Mouse (Mus musculus): ENCODE results near the gene Ttbk2. TPM values are rescaled to one million over a fixed set of nuclear protein-coding genes. Genes with fewer than 3 reads are reported as not detected.

Ttbk2 gene
- polyA plus RNA-seq, 1 experiment from 2014 or later, result 2.1 TPM

- 86% methylated on average over 3 of the region's 3 CpGs for WGBS
- Histone ChIP-seq H3K4me1 (ENCODE audit: control insufficient read depth, insufficient read depth, low read length) (no peaks in the 10 kb centered on the region), H3K4me3 (ENCODE audit: low read length) (no peak overlapping the region), H3K9ac (ENCODE audit: low read length) (no peak overlapping the region), H3K36me3 (ENCODE audit: control insufficient read depth, insufficient read depth) (peaks cover 12% of the 10 kb centered on the region), H3K27me3 (ENCODE audit: control insufficient read depth, insufficient read depth, low read length) (no peaks in the 10 kb centered on the region), H3K9me3 (replicated peaks; ENCODE audit: control insufficient read depth, low read length) (no peaks in the 10 kb centered on the region), H3K4me2 (ENCODE audit: low read depth, low read length) (no peak overlapping the region), H3K27ac (ENCODE audit: low read length) (no peak overlapping the region)
- no peak for ATAC-seq (replicated peaks; ENCODE audit: extremely low read depth, insufficient read depth, low FRiP score)
Measured at GRCm38 (mm10) chr2:120858131-120858530, 7.7 kb upstream of the Ttbk2 start.

- Histone ChIP-seq H3K36me3 (ENCODE audit: control insufficient read depth, insufficient read depth) (no peaks in the 10 kb centered on the region), H3K9me3 (replicated peaks; ENCODE audit: control insufficient read depth, low read length) (no peaks in the 10 kb centered on the region), H3K9ac (ENCODE audit: low read length) (no peak overlapping the region), H3K4me3 (ENCODE audit: low read length) (no peak overlapping the region), H3K4me1 (ENCODE audit: control insufficient read depth, insufficient read depth, low read length) (peaks cover 3% of the 10 kb centered on the region; the same call in 1 of the 2 replicates), H3K4me2 (ENCODE audit: low read depth, low read length) (no peak overlapping the region), H3K27ac (ENCODE audit: low read length) (no peak overlapping the region), H3K27me3 (ENCODE audit: control insufficient read depth, insufficient read depth, low read length) (no peaks in the 10 kb centered on the region)
- ATAC-seq (replicated peaks; ENCODE audit: extremely low read depth, insufficient read depth, low FRiP score), result no peak
- 66% methylated on average over 3 of the region's 3 CpGs for WGBS
Measured at GRCm38 (mm10) chr2:120853151-120853550, 2.7 kb upstream of the Ttbk2 start.

GRCm38 (mm10) chr2:120852626-120853025, 2.2 kb upstream of the Ttbk2 start:
- Histone ChIP-seq H3K9ac (ENCODE audit: low read length) (no peak overlapping the region), H3K4me1 (ENCODE audit: control insufficient read depth, insufficient read depth, low read length) (peaks cover 3% of the 10 kb centered on the region; the same call in 1 of the 2 replicates), H3K4me3 (ENCODE audit: low read length) (no peak overlapping the region), H3K36me3 (ENCODE audit: control insufficient read depth, insufficient read depth) (no peaks in the 10 kb centered on the region), H3K9me3 (replicated peaks; ENCODE audit: control insufficient read depth, low read length) (no peaks in the 10 kb centered on the region), H3K4me2 (ENCODE audit: low read depth, low read length) (no peak overlapping the region), H3K27me3 (ENCODE audit: control insufficient read depth, insufficient read depth, low read length) (no peaks in the 10 kb centered on the region), H3K27ac (ENCODE audit: low read length) (no peak overlapping the region)
- no peak for ATAC-seq (replicated peaks; ENCODE audit: extremely low read depth, insufficient read depth, low FRiP score)
- 44% methylated on average over 1 of the region's 1 CpGs for WGBS

GRCm38 (mm10) chr2:120849449-120850423, 668 bp downstream of the Ttbk2 start, which contains the start of gene Cdan1:
TSS of gene Cdan1 (minus strand) at chr2:120850128.
- Histone ChIP-seq H3K9me3 (replicated peaks; ENCODE audit: control insufficient read depth, low read length) (no peaks in the 10 kb centered on the region), H3K4me1 (ENCODE audit: control insufficient read depth, insufficient read depth, low read length) (peaks cover 3% of the 10 kb centered on the region; the same call in 1 of the 2 replicates), H3K9ac (ENCODE audit: low read length) (peak within 1 kb of the TSS; percentile 90), H3K27ac (ENCODE audit: low read length) (peak within 1 kb of the TSS; percentile 72), H3K4me2 (ENCODE audit: low read depth, low read length) (peak within 1 kb of the TSS; percentile 86), H3K4me3 (ENCODE audit: low read length) (peak within 1 kb of the TSS; percentile 80), H3K36me3 (ENCODE audit: control insufficient read depth, insufficient read depth) (no peaks in the 10 kb centered on the region), H3K27me3 (ENCODE audit: control insufficient read depth, insufficient read depth, low read length) (no peaks in the 10 kb centered on the region)
- peak; percentile 61 for ATAC-seq (replicated peaks; ENCODE audit: extremely low read depth, insufficient read depth, low FRiP score)
- 1% methylated on average over 61 of the region's 71 CpGs for WGBS

DNA sequence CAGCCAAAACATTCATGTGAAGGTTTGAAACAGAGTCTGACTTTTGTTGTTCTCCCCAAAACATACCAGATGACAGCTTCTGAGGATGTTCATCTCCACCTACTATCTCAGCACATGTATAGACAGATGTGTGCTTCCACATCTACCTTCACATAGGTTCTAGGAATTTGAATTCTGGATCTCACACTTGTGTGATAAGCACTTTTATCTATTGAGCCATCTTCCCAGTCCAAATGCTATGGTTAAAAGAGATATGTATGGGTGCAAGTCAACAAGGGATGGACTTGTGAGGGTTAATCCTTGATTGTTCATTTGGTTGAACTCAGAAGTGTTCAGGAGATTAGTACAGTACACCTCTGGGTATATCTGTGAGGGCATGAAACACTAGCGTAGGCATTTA, 5.1 kb downstream of the Ttbk2 start:
- 97% methylated on average over 1 of the region's 1 CpGs for WGBS
- no peaks in the 10 kb centered on the region for H3K9me3 ChIP-seq (replicated peaks; ENCODE audit: control insufficient read depth, low read length)
- no peak for ATAC-seq (replicated peaks; ENCODE audit: extremely low read depth, insufficient read depth, low FRiP score)
- no peak overlapping the region for H3K4me2 ChIP-seq (ENCODE audit: low read depth, low read length)
- H3K4me3 ChIP-seq (ENCODE audit: low read length), result no peak overlapping the region
- no peak overlapping the region for H3K9ac ChIP-seq (ENCODE audit: low read length)
- no peak overlapping the region for H3K27ac ChIP-seq (ENCODE audit: low read length)
- no peaks in the 10 kb centered on the region for H3K36me3 ChIP-seq (ENCODE audit: control insufficient read depth, insufficient read depth)
- H3K4me1 ChIP-seq (ENCODE audit: control insufficient read depth, insufficient read depth, low read length), result peaks cover 6% of the 10 kb centered on the region; the same call in 1 of the 2 replicates
- H3K27me3 ChIP-seq (ENCODE audit: control insufficient read depth, insufficient read depth, low read length), result no peaks in the 10 kb centered on the region

DNA sequence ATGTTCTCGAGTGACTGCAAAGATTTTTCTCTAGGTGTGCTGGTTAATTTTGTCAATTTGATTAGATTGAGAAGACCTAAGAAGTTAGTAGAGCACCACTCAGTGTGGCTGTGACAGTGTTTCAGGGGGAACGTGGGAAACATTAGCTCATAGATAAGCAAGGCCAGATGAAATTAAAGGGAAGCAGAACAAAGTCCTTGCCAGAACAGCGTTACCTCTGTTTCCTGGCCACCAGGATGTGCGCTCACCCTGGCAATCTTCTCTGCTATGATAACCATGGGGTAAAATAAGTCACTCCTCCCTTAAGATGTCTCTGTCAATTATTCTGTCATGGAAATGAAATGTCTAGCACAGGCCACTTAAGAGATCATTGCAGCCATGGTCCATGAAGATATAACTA, 6.4 kb downstream of the Ttbk2 start:
- Histone ChIP-seq H3K27ac (ENCODE audit: low read length) (no peak overlapping the region), H3K9ac (ENCODE audit: low read length) (no peak overlapping the region), H3K27me3 (ENCODE audit: control insufficient read depth, insufficient read depth, low read length) (no peaks in the 10 kb centered on the region), H3K4me3 (ENCODE audit: low read length) (no peak overlapping the region), H3K4me2 (ENCODE audit: low read depth, low read length) (no peak overlapping the region), H3K4me1 (ENCODE audit: control insufficient read depth, insufficient read depth, low read length) (peaks cover 6% of the 10 kb centered on the region; the same call in 1 of the 2 replicates), H3K36me3 (ENCODE audit: control insufficient read depth, insufficient read depth) (no peaks in the 10 kb centered on the region), H3K9me3 (replicated peaks; ENCODE audit: control insufficient read depth, low read length) (no peaks in the 10 kb centered on the region)
- WGBS, result 44% methylated on average over 4 of the region's 4 CpGs
- ATAC-seq (replicated peaks; ENCODE audit: extremely low read depth, insufficient read depth, low FRiP score), result no peak

GRCm38 (mm10) chr2:120841211-120841610, 9.2 kb downstream of the Ttbk2 start:
- 85% methylated on average over 1 of the region's 1 CpGs for WGBS
- H3K4me3 ChIP-seq (ENCODE audit: low read length), result no peak overlapping the region

GRCm38 (mm10) chr2:120835167-120835566, 15.2 kb downstream of the Ttbk2 start:
- Histone ChIP-seq H3K9me3 (replicated peaks; ENCODE audit: control insufficient read depth, low read length) (no peaks in the 10 kb centered on the region), H3K27ac (ENCODE audit: low read length) (no peak overlapping the region), H3K4me1 (ENCODE audit: control insufficient read depth, insufficient read depth, low read length) (no peaks in the 10 kb centered on the region), H3K27me3 (ENCODE audit: control insufficient read depth, insufficient read depth, low read length) (no peaks in the 10 kb centered on the region), H3K36me3 (ENCODE audit: control insufficient read depth, insufficient read depth) (no peaks in the 10 kb centered on the region; the same call in 1 of the 2 replicates), H3K4me3 (ENCODE audit: low read length) (no peak overlapping the region), H3K4me2 (ENCODE audit: low read depth, low read length) (no peak overlapping the region), H3K9ac (ENCODE audit: low read length) (no peak overlapping the region)
- no peak for ATAC-seq (replicated peaks; ENCODE audit: extremely low read depth, insufficient read depth, low FRiP score)
- WGBS, result 88% methylated on average over 4 of the region's 4 CpGs

More at GRCm38 (mm10) chr2:120841211-120841610, 9.2 kb downstream of the Ttbk2 start:
- Histone ChIP-seq H3K4me1 (ENCODE audit: control insufficient read depth, insufficient read depth, low read length) (peaks cover 6% of the 10 kb centered on the region; the same call in 1 of the 2 replicates), H3K27me3 (ENCODE audit: control insufficient read depth, insufficient read depth, low read length) (no peaks in the 10 kb centered on the region), H3K9ac (ENCODE audit: low read length) (no peak overlapping the region), H3K9me3 (replicated peaks; ENCODE audit: control insufficient read depth, low read length) (no peaks in the 10 kb centered on the region), H3K4me2 (ENCODE audit: low read depth, low read length) (no peak overlapping the region), H3K36me3 (ENCODE audit: control insufficient read depth, insufficient read depth) (no peaks in the 10 kb centered on the region; the same call in 1 of the 2 replicates), H3K27ac (ENCODE audit: low read length) (no peak overlapping the region)
- ATAC-seq (replicated peaks; ENCODE audit: extremely low read depth, insufficient read depth, low FRiP score), result no peak
